Mouse (Mus musculus) frontal cortex, postnatal 25 days (tissue): ENCODE measurements around the gene Plk5.

Experiments
- DNase-seq, 2 experiments: peaks; one replicate each; pipeline ENCODE4 v3.0.0; 2022; ENCODE audit warnings: low spot score in 2 of 2

The Plk5 gene

DNA sequence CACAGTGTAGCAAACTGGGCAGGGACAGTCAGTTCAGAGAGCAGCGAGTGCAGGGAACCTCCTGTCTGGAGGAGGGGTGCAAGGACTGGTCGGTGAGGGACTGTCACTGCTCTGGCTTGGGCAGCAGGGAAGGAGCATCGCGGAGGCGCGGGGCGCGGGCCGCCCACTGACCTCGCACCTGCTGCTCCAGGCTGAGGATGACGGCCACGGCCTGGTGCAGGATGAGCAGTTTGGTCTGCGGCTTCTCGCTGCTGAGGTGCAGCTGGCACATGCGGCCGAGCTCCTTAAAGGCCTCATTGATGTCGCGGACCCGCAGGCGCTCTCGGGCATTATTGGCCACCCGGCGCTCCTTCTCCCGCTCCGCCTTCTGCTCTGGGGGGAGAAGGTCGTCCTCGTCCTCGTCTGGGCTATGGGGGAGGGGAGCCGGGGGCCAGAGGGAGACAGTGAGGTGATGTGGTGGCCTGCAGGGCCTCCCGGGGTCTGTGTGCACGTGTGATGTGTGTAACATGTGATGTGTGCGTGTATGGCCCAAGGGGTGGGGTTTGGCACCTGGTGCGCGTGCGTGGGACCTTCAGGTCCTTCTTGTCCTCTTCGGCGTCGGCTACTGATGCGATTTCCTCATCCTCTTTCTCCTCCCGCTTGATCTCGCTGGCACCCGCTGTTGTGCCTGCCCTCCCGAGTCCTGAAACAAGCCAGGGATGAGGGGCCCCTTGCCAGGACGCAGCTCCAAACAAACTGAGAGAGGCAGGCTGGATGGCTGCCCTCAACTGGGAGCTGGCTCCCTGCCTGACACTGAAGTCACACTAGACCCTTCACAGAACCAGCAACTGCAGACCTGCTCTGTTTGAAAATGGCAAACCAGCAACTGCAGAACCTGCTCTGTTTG, 56.6 kb downstream of the Plk5 start:
- peak in 1 of 2 experiments; percentile 50 for DNase-seq
